In the genomic region with DNA sequence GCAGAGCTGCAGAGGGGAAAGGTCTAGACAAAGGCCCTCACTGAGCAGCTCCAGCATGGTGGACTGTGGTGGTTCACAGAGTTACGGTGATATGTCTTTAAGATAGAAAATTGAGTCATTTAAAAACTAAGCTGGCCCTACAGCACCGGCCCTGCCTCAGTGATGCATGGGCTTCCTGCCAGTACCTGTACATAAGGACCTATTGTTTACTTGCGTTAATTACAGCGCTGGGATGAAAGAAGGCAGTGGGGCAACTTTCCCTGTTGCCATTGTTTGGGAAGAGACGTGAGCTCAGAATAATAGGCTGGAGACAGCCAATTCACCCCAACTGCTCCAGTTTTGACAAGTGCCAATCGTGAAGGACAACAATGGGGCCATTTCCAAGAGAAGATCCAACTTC, we compare ENCODE assay signal across 8 mouse cellular contexts. TPM values are rescaled to one million over a fixed set of nuclear protein-coding genes. Genes with fewer than 3 reads are reported as not detected.
DNase-seq lines count a peak whose midpoint lies in the region; ATAC-seq and TF ChIP-seq lines count a peak whose summit lies in the region.
"Had no signal": no experiment of that assay in that cellular context is flagged by ENCODE, and none has a peak within 500 bp of the region (broad histone marks: within the 10 kb centered on the region; RNA-seq: fewer than 3 reads in every experiment).

No protein-coding gene starts in this region.

- peak; percentile 24 for DNase-seq in hindbrain, embryonic 11.5 days (ENCODE audit: low spot score)
- peak; percentile 77 for DNase-seq in brain, embryonic 14.5 days (ENCODE audit: low read depth)
- DNase-seq in embryonic facial prominence, embryonic 11.5 days (ENCODE audit: low spot score), result peak; percentile 20
- no peak for DNase-seq in ovary, adult 18-20 months (ENCODE audit: low spot score)

- H3K4me3 ChIP-seq in hindbrain, embryonic 11.5 days (ENCODE audit: low read depth, low read length), result no peak overlapping the region
- H3K4me3 ChIP-seq in hindbrain, embryonic 16.5 days (ENCODE audit: low read length), result no peak overlapping the region
- no peak overlapping the region for H3K4me3 ChIP-seq in embryonic facial prominence, embryonic 11.5 days (ENCODE audit: low read depth, low read length)
- H3K4me3 ChIP-seq in midbrain, embryonic 13.5 days (replicated peaks), result no peak overlapping the region

- no peak overlapping the region for H3K27ac ChIP-seq in hindbrain, embryonic 11.5 days (ENCODE audit: low read depth, low read length)
- H3K27ac ChIP-seq in hindbrain, embryonic 16.5 days (ENCODE audit: low read depth, low read length), result no peak overlapping the region
- H3K27ac ChIP-seq in embryonic facial prominence, embryonic 11.5 days (replicated peaks; ENCODE audit: low read depth, low read length), result no peak overlapping the region
- H3K27ac ChIP-seq in midbrain, embryonic 13.5 days, result peak overlapping the region; percentile 94
- H3K27ac ChIP-seq: hindbrain, embryonic 14.5 days had no signal

- no peak for TF ChIP-seq POLR2A in brain, embryonic 14.5 days (IDR thresholded peaks at IDR 0.05; ENCODE audit: borderline replicate concordance, extremely low read depth, insufficient read depth, insufficient read length, poor library complexity, severe bottlenecking)

- H3K4me2 ChIP-seq in hindbrain, embryonic 11.5 days (replicated peaks; ENCODE audit: low read depth, low read length), result no peak overlapping the region
- no peak overlapping the region; the same call in 1 of the 2 replicates for H3K4me2 ChIP-seq in hindbrain, embryonic 16.5 days (ENCODE audit: low read length)
- no peak overlapping the region for H3K4me2 ChIP-seq in embryonic facial prominence, embryonic 11.5 days (ENCODE audit: low read depth, low read length)
- peak overlapping the region; percentile 48 for H3K4me2 ChIP-seq in midbrain, embryonic 13.5 days (replicated peaks)

- no peaks in the 10 kb centered on the region for H3K27me3 ChIP-seq in hindbrain, embryonic 11.5 days (ENCODE audit: control insufficient read depth, insufficient read depth, low read length)
- no peaks in the 10 kb centered on the region for H3K27me3 ChIP-seq in hindbrain, embryonic 16.5 days (replicated peaks; ENCODE audit: control insufficient read depth, insufficient read depth, low read length)
- H3K27me3 ChIP-seq in embryonic facial prominence, embryonic 11.5 days (ENCODE audit: control insufficient read depth, insufficient read depth, low read length), result no peaks in the 10 kb centered on the region
- no peaks in the 10 kb centered on the region for H3K27me3 ChIP-seq in midbrain, embryonic 13.5 days

- peaks cover 5% of the 10 kb centered on the region; the same call in 1 of the 2 replicates for H3K4me1 ChIP-seq in hindbrain, embryonic 11.5 days (replicated peaks; ENCODE audit: control insufficient read depth, insufficient read depth, low read length)
- peaks cover 26% of the 10 kb centered on the region for H3K4me1 ChIP-seq in hindbrain, embryonic 16.5 days (ENCODE audit: control insufficient read depth, insufficient read depth, low read depth, low read length)
- H3K4me1 ChIP-seq in embryonic facial prominence, embryonic 11.5 days (ENCODE audit: control insufficient read depth, insufficient read depth, low read length), result 0 out of 2 replicates have a peak, but pooled peaks cover 2% of the 10 kb centered on the region
- H3K4me1 ChIP-seq in midbrain, embryonic 13.5 days (replicated peaks), result peaks cover 62% of the 10 kb centered on the region

- H3K36me3 ChIP-seq in hindbrain, embryonic 11.5 days (ENCODE audit: control insufficient read depth, insufficient read depth, low read length), result no peaks in the 10 kb centered on the region
- no peaks in the 10 kb centered on the region for H3K36me3 ChIP-seq in hindbrain, embryonic 16.5 days (ENCODE audit: control insufficient read depth, insufficient read depth, low read length)
- H3K36me3 ChIP-seq in embryonic facial prominence, embryonic 11.5 days (replicated peaks; ENCODE audit: control insufficient read depth, insufficient read depth, low read depth, low read length), result no peaks in the 10 kb centered on the region
- no peaks in the 10 kb centered on the region for H3K36me3 ChIP-seq in midbrain, embryonic 13.5 days

- 40% methylated on average over 6 of the region's 6 CpGs for WGBS in hindbrain, embryonic 11.5 days
- WGBS in hindbrain, embryonic 16.5 days, result 22% methylated on average over 6 of the region's 6 CpGs
- WGBS in embryonic facial prominence, embryonic 11.5 days, result 36% methylated on average over 6 of the region's 6 CpGs
- 27% methylated on average over 6 of the region's 6 CpGs for WGBS in midbrain, embryonic 13.5 days

- no peaks in the 10 kb centered on the region for H3K9me3 ChIP-seq in hindbrain, embryonic 11.5 days (ENCODE audit: control insufficient read depth, low read length)
- no peaks in the 10 kb centered on the region for H3K9me3 ChIP-seq in hindbrain, embryonic 16.5 days (ENCODE audit: control insufficient read depth, low read length)
- H3K9me3 ChIP-seq in embryonic facial prominence, embryonic 11.5 days (replicated peaks; ENCODE audit: control insufficient read depth, low read length), result no peaks in the 10 kb centered on the region
- no peaks in the 10 kb centered on the region for H3K9me3 ChIP-seq in midbrain, embryonic 13.5 days

- no peak for TF ChIP-seq CTCF in brain, embryonic 14.5 days (IDR thresholded peaks at IDR 0.05; ENCODE audit: borderline replicate concordance, extremely low read depth, insufficient read depth, insufficient read length)

- ATAC-seq in hindbrain, embryonic 11.5 days (ENCODE audit: low FRiP score), result no peak; the same call in 1 of the 2 replicates
- ATAC-seq in hindbrain, embryonic 16.5 days, result no peak
- ATAC-seq in embryonic facial prominence, embryonic 11.5 days (replicated peaks; ENCODE audit: insufficient number of reproducible peaks, low FRiP score, low TSS enrichment, low read depth), result no peak
- no peak for ATAC-seq in midbrain, embryonic 13.5 days
- no peak for ATAC-seq in monocyte, adult 5-6 weeks (replicated peaks; ENCODE audit: insufficient number of reproducible peaks, low FRiP score, low TSS enrichment, poor library complexity, severe bottlenecking)

- H3K9ac ChIP-seq in hindbrain, embryonic 11.5 days (ENCODE audit: low read depth, low read length), result no peak overlapping the region
- H3K9ac ChIP-seq in hindbrain, embryonic 16.5 days (ENCODE audit: low read depth, low read length), result no peak overlapping the region
- no peak overlapping the region for H3K9ac ChIP-seq in embryonic facial prominence, embryonic 11.5 days (replicated peaks; ENCODE audit: low read length)
- H3K9ac ChIP-seq in midbrain, embryonic 13.5 days (replicated peaks), result no peak overlapping the region
- H3K9ac ChIP-seq: hindbrain, embryonic 14.5 days had no signal

RNA-seq across cellular contexts. Expression of a gene that starts 3.4 kb away (rescaled TPM):
- 804 and 817 TPM in 2 replicates for polyA plus RNA-seq in hindbrain, embryonic 11.5 days (2014; fragmentation: Nextera tagmentation; extraction: Ambion mirVana)
- 350 and 375 TPM in 2 replicates for polyA plus RNA-seq in hindbrain, embryonic 16.5 days (2015; fragmentation: Nextera tagmentation; extraction: Ambion mirVana)
- 259 and 433 TPM in 2 replicates for polyA plus RNA-seq in brain, embryonic 14.5 days (2012; rRNA removed)
- polyA plus RNA-seq in embryonic facial prominence, embryonic 11.5 days (2014; fragmentation: Nextera tagmentation; extraction: Ambion mirVana), result 933 and 966 TPM in 2 replicates
- 616 and 667 TPM in 2 replicates for polyA plus RNA-seq in midbrain, embryonic 13.5 days (2015; fragmentation: Nextera tagmentation; extraction: Ambion mirVana)
- 355 to 477 TPM (median 465 TPM) in 3 replicates for total RNA-seq in monocyte, adult 5-6 weeks (2017)
